Mouse (Mus musculus) myocyte (in vitro differentiated cells): ENCODE results near the gene Cdh10.

Source experiments
- CEBPB ChIP-seq: IDR thresholded peaks from 2 replicates; pipeline ENCODE4 v1.6.1; 2011; ENCODE audit warnings: mild to moderate bottlenecking, moderate library complexity; ENCODE audit not compliant: poor library complexity, insufficient read depth, severe bottlenecking
- E2F4 ChIP-seq: IDR thresholded peaks from one replicate; pipeline ENCODE4 v1.6.1; 2011; ENCODE audit warnings: mild to moderate bottlenecking, control low read depth, moderate library complexity; ENCODE audit not compliant: insufficient read depth
- MAX ChIP-seq: IDR thresholded peaks from one replicate; pipeline ENCODE4 v1.6.1; 2011; ENCODE audit warnings: low read depth, mild to moderate bottlenecking, control low read depth
- MYOD1 ChIP-seq, 3 experiments: IDR thresholded peaks; one replicate each; pipeline ENCODE4 v1.6.1; 2011; ENCODE audit warnings: control low read depth in 2 of 3, low read depth in 2 of 3, mild to moderate bottlenecking in 2 of 3, moderate library complexity in 1 of 3; ENCODE audit not compliant: insufficient read length in 2 of 3, control insufficient read depth in 1 of 3
- MYOG ChIP-seq, 3 experiments: IDR thresholded peaks; one replicate each; pipeline ENCODE4 v1.6.1; 2011; ENCODE audit warnings: control low read depth in 2 of 3, low read depth in 2 of 3, mild to moderate bottlenecking in 2 of 3; ENCODE audit not compliant: insufficient read length in 2 of 3, control insufficient read depth in 1 of 3, insufficient read depth in 1 of 3
- POLR2A ChIP-seq: IDR thresholded peaks from one replicate; pipeline ENCODE4 v1.6.1; 2011; ENCODE audit warnings: low read depth, mild to moderate bottlenecking, control low read depth, moderate library complexity; ENCODE audit not compliant: insufficient read length
- POLR2AphosphoS2 ChIP-seq: IDR thresholded peaks from one replicate; pipeline ENCODE4 v1.6.1; 2011; ENCODE audit warnings: low read depth, control low read depth; ENCODE audit not compliant: insufficient read length
- REST ChIP-seq: IDR thresholded peaks from one replicate; pipeline ENCODE4 v1.6.1; 2011; ENCODE audit warnings: mild to moderate bottlenecking, control low read depth, moderate library complexity; ENCODE audit not compliant: insufficient read depth, insufficient read length
- TCF12 ChIP-seq: IDR thresholded peaks from one replicate; pipeline ENCODE4 v1.6.1; 2011; ENCODE audit warnings: mild to moderate bottlenecking, control low read depth; ENCODE audit not compliant: poor library complexity, insufficient read depth, severe bottlenecking
- TCF3 ChIP-seq: IDR thresholded peaks from one replicate; pipeline ENCODE4 v1.6.1; 2011; ENCODE audit warnings: low read depth, control low read depth; ENCODE audit not compliant: insufficient read length
- USF1 ChIP-seq: IDR thresholded peaks from one replicate; pipeline ENCODE4 v1.6.1; 2011; ENCODE audit warnings: low read depth, mild to moderate bottlenecking, control low read depth, moderate library complexity

- TF ChIP-seq E2F4 (no peak), POLR2AphosphoS2 (no peak), TCF12 (no peak), USF1 (no peak), CEBPB (no peak), POLR2A (no peak), TCF3 (no peak), MAX (no peak), MYOG (IDR thresholded peaks at IDR 0.05; ENCODE audit: control insufficient read depth in 1 of 3, insufficient read depth in 1 of 3, insufficient read length in 2 of 3, low read depth in 2 of 3) (no peak), MYOD1 (IDR thresholded peaks at IDR 0.05; ENCODE audit: control insufficient read depth in 1 of 3, insufficient read length in 2 of 3, low read depth in 2 of 3) (no peak), REST (no peak)
Measured at GRCm38 (mm10) chr15:18850497-18850896, 31.8 kb downstream of the Cdh10 start.
